Mouse (Mus musculus): ENCODE data around the gene Dmkn. TPM values are rescaled to one million over a fixed set of nuclear protein-coding genes. Genes with fewer than 3 reads are reported as not detected.
A peak's percentile ranks its signal among the peaks of the same experiment; 100 is the strongest.

Gene Dmkn
- polyA plus RNA-seq (2012; rRNA removed) = 26.3 and 35.6 TPM in 2 replicates

DNA sequence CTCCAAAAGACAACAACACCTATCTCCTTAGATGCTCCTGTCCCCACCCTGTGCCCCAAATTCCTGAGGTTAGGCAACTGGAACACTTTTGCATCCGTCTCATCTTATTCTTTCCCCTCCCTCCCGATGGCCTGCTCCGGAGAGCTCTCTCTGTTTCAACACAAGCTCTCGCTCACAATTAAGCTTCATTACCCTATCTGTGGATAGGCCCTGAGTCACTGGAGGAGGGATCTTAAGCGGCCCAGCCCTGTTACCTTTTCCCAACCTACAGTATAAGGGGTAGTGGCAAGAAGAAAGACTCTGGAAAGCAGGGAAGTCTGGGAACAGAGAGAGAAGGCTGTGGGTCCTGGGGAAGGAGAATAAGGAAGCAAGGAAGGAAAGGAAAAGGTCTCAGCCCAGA, at the start of gene Dmkn:
Dmkn (plus strand) TSS at position 301 of the 400 bp plus-strand sequence.
- WGBS = 87% methylated on average over 5 of the region's 5 CpGs
- DNase-seq = no peak
- Histone ChIP-seq H3K4me3 (ENCODE audit: control insufficient read depth, insufficient read depth, low read length) (no peak within 1 kb of the TSS), H3K27me3 (ENCODE audit: control insufficient read depth, insufficient read depth, low read length) (no peaks in the 10 kb centered on the region), H3K4me1 (replicated peaks; ENCODE audit: control insufficient read depth, insufficient read depth, low read length) (no peaks in the 10 kb centered on the region), H3K27ac (ENCODE audit: control insufficient read depth, insufficient read depth, low read length) (no peak within 1 kb of the TSS), H3K36me3 (ENCODE audit: control insufficient read depth, insufficient read depth, low read length) (no peaks in the 10 kb centered on the region)
- TF ChIP-seq POLR2A (IDR thresholded peaks at IDR 0.05; ENCODE audit: control insufficient read depth, extremely low read depth, insufficient read depth, low read length, poor library complexity) (no peak), CTCF (IDR thresholded peaks at IDR 0.05; ENCODE audit: borderline replicate concordance, control insufficient read depth, extremely low read depth, insufficient read depth, low read length, poor library complexity) (no peak)

DNA sequence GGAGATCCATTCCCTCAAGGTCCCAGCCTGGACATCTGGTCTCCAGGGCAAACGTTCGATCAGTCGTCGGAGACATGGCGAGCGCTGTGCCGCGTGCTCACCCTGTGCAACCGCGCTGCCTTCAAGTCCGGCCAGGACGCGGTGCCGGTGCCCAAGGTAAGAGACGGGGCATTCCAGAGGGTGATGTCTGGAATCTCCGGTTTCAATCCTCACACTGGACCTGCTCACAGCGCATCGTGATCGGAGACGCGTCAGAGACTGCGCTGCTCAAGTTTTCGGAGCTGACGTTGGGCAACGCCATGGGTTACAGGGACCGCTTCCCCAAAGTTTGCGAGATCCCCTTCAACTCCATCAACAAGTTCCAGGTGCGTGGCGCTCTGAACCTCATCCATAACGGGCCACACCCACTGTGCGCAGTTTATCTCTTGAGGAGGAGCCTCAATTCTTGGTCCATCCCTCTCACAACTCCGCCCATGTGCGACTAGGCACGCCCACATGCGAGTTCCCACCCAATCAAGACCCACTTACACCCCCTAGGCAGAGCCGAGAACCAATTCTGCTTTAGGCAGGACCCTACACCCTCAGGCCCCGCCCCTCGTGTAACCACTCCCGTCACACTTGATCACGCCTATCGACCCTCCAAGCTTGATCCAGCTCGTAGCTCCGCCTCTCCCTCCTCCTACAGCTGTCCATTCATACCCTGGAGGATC, 46.4 kb upstream of the Dmkn start:
- Histone ChIP-seq H3K4me3 (ENCODE audit: control insufficient read depth, insufficient read depth, low read length) (peak overlapping the region; percentile 16), H3K27me3 (ENCODE audit: control insufficient read depth, insufficient read depth, low read length) (no peaks in the 10 kb centered on the region; the same call in 1 of the 2 replicates), H3K4me1 (replicated peaks; ENCODE audit: control insufficient read depth, insufficient read depth, low read length) (peaks cover 11% of the 10 kb centered on the region), H3K27ac (ENCODE audit: control insufficient read depth, insufficient read depth, low read length) (no peak overlapping the region), H3K36me3 (ENCODE audit: control insufficient read depth, insufficient read depth, low read length) (no peaks in the 10 kb centered on the region)
- peak; percentile 57 for DNase-seq
- TF ChIP-seq POLR2A (IDR thresholded peaks at IDR 0.05; ENCODE audit: control insufficient read depth, extremely low read depth, insufficient read depth, low read length, poor library complexity) (no peak), CTCF (IDR thresholded peaks at IDR 0.05; ENCODE audit: borderline replicate concordance, control insufficient read depth, extremely low read depth, insufficient read depth, low read length, poor library complexity) (no peak)
- WGBS = 5% methylated on average over 43 of the region's 43 CpGs

DNA sequence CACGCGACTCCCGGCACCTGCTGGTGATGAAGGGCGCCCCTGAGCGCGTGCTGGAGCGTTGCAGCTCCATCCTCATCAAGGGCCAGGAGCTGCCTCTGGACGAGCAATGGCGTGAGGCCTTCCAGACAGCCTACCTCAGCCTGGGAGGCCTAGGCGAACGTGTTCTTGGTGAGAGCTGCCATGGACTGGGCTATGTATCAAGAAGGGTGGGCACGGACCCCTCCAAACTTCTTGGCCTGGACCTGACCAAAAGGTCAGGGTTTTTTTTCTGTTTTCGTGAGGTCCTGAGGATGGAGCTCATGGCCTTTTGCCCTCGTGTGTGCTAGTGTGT, 45.9 kb upstream of the Dmkn start:
- no peaks in the 10 kb centered on the region; the same call in 1 of the 2 replicates for H3K27me3 ChIP-seq (ENCODE audit: control insufficient read depth, insufficient read depth, low read length)
- peaks cover 11% of the 10 kb centered on the region for H3K4me1 ChIP-seq (replicated peaks; ENCODE audit: control insufficient read depth, insufficient read depth, low read length)
- TF ChIP-seq CTCF (IDR thresholded peaks at IDR 0.05; ENCODE audit: borderline replicate concordance, control insufficient read depth, extremely low read depth, insufficient read depth, low read length, poor library complexity) (no peak), POLR2A (IDR thresholded peaks at IDR 0.05; ENCODE audit: control insufficient read depth, extremely low read depth, insufficient read depth, low read length, poor library complexity) (0 out of 2 replicates have a peak, but pooled peaks have one; percentile 28)
- H3K36me3 ChIP-seq (ENCODE audit: control insufficient read depth, insufficient read depth, low read length) = no peaks in the 10 kb centered on the region
- H3K4me3 ChIP-seq (ENCODE audit: control insufficient read depth, insufficient read depth, low read length) = no peak overlapping the region
- WGBS = 33% methylated on average over 14 of the region's 14 CpGs
- DNase-seq = no peak
- H3K27ac ChIP-seq (ENCODE audit: control insufficient read depth, insufficient read depth, low read length) = no peak overlapping the region

DNA sequence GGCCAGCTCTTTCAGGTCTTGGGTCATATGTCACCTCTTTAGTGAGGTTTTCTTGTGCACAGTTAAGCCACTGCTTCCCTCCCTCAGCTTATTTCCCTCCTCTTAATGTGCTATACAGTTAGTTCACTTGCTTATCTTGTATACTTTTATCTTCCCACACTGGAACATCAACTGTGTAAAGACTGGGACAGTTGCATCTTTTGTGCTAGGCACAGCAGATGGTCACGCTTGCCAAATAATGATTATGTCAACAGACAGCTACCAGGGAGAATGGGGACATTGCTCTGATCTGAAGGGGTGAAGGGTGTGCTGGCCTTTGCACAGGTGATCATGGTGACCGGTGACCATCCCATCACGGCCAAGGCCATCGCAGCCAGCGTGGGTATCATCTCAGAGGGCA, 43.9 kb upstream of the Dmkn start:
- DNase-seq = no peak
- TF ChIP-seq POLR2A (IDR thresholded peaks at IDR 0.05; ENCODE audit: control insufficient read depth, extremely low read depth, insufficient read depth, low read length, poor library complexity) (no peak), CTCF (IDR thresholded peaks at IDR 0.05; ENCODE audit: borderline replicate concordance, control insufficient read depth, extremely low read depth, insufficient read depth, low read length, poor library complexity) (no peak)
- H3K36me3 ChIP-seq (ENCODE audit: control insufficient read depth, insufficient read depth, low read length) = no peaks in the 10 kb centered on the region
- WGBS = 92% methylated on average over 5 of the region's 5 CpGs
- H3K4me1 ChIP-seq (replicated peaks; ENCODE audit: control insufficient read depth, insufficient read depth, low read length) = peaks cover 11% of the 10 kb centered on the region
- H3K4me3 ChIP-seq (ENCODE audit: control insufficient read depth, insufficient read depth, low read length) = no peak overlapping the region
- H3K27me3 ChIP-seq (ENCODE audit: control insufficient read depth, insufficient read depth, low read length) = no peaks in the 10 kb centered on the region; the same call in 1 of the 2 replicates
- H3K27ac ChIP-seq (ENCODE audit: control insufficient read depth, insufficient read depth, low read length) = no peak overlapping the region

DNA sequence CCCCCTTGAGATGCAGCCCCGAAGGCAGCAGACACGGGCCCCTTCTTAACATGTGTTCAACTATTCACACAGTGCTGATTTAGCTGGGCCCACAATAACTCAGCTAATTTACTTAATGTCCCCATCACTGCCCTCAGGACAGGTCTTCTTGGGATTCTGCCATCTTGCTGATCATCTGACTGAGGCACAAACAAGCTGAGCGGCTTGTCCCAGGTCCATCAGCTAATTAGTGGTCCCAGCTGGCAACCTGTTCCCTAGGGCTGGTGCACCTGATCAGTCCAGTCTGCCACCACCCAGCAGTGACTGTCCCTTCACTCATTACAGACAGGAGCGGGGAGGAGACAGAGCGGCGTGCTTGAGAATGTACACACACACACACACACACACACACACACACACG, 42.3 kb upstream of the Dmkn start:
- H3K27me3 ChIP-seq (ENCODE audit: control insufficient read depth, insufficient read depth, low read length) = no peaks in the 10 kb centered on the region; the same call in 1 of the 2 replicates
- no peaks in the 10 kb centered on the region for H3K36me3 ChIP-seq (ENCODE audit: control insufficient read depth, insufficient read depth, low read length)
- H3K4me3 ChIP-seq (ENCODE audit: control insufficient read depth, insufficient read depth, low read length) = no peak overlapping the region
- WGBS = 93% methylated on average over 7 of the region's 7 CpGs
- TF ChIP-seq CTCF (IDR thresholded peaks at IDR 0.05; ENCODE audit: borderline replicate concordance, control insufficient read depth, extremely low read depth, insufficient read depth, low read length, poor library complexity) (no peak), POLR2A (IDR thresholded peaks at IDR 0.05; ENCODE audit: control insufficient read depth, extremely low read depth, insufficient read depth, low read length, poor library complexity) (no peak)
- H3K27ac ChIP-seq (ENCODE audit: control insufficient read depth, insufficient read depth, low read length) = no peak overlapping the region
- H3K4me1 ChIP-seq (replicated peaks; ENCODE audit: control insufficient read depth, insufficient read depth, low read length) = peaks cover 11% of the 10 kb centered on the region
- no peak for DNase-seq

DNA sequence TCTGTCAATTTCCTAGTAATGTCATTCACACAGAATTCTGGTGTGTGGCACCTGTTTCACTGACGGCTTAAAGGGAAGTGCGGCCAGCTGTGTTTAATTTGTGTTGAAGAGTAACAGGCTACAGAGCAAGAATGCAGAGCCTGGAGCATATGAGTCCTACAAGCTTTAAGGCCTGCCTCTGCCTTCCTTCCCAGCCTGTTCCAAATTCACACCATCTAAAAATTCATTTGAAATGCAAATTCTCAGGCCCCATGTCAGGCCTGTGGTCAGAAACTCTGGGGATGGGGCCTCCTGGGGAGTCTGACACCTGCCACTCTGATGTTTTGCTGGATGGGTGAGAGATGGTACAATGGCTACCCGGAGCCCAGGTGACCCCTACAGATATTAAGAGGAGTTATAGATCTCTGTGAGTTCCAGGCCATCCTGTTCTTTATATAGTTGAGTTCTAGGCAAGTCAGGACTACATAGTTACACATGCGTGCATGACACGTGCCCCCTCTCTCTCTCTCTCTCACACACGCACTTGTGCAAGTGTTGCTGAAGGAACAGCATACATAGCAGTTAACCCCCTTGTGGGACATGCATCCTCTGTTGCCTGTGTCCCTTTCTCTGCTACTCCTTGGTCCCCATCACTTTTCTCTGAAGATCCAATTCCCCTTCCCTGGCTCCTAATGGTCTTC, 40.1 kb upstream of the Dmkn start:
- H3K36me3 ChIP-seq (ENCODE audit: control insufficient read depth, insufficient read depth, low read length) = no peaks in the 10 kb centered on the region
- no peak overlapping the region for H3K27ac ChIP-seq (ENCODE audit: control insufficient read depth, insufficient read depth, low read length)
- no peak for DNase-seq
- no peak overlapping the region for H3K4me3 ChIP-seq (ENCODE audit: control insufficient read depth, insufficient read depth, low read length)
- peaks cover 3% of the 10 kb centered on the region for H3K4me1 ChIP-seq (replicated peaks; ENCODE audit: control insufficient read depth, insufficient read depth, low read length)
- no peaks in the 10 kb centered on the region for H3K27me3 ChIP-seq (ENCODE audit: control insufficient read depth, insufficient read depth, low read length)
- 60% methylated on average over 6 of the region's 6 CpGs for WGBS
- TF ChIP-seq CTCF (IDR thresholded peaks at IDR 0.05; ENCODE audit: borderline replicate concordance, control insufficient read depth, extremely low read depth, insufficient read depth, low read length, poor library complexity) (no peak), POLR2A (IDR thresholded peaks at IDR 0.05; ENCODE audit: control insufficient read depth, extremely low read depth, insufficient read depth, low read length, poor library complexity) (no peak)

Data from thymus, adult 2 months (tissue).